Mouse (Mus musculus): ENCODE data around the gene Nat8f6. TPM values are rescaled to one million over a fixed set of nuclear protein-coding genes. Genes with fewer than 3 reads are reported as not detected.

Gene Nat8f6
- polyA plus RNA-seq, 1 experiment from 2014 or later, result not detected

DNA sequence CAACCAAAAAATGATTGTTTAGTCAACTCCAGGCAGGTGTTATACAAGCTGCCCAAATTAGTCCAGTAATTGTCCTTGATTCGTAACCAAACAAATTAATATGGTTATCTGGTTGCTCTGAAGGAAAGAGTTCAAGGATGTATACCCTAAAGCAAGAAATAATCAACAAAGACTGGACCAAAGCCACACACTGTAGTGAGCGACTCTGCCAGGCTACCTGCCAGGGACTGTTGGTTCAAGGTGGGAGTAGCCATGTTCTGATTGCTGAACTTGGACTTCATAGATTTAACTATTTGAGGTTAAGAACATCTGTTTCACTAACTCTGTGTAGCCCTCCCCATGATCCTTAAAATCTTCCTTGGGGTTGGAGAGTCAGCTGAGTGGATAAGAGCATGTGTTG, 42.4 kb upstream of the Nat8f6 start:
- Histone ChIP-seq H3K9me3 (replicated peaks; ENCODE audit: control insufficient read depth, low read length) (no peaks in the 10 kb centered on the region), H3K27ac (replicated peaks; ENCODE audit: low read depth, low read length) (no peak overlapping the region), H3K4me3 (ENCODE audit: low read depth, low read length) (no peak overlapping the region), H3K4me1 (ENCODE audit: control insufficient read depth, insufficient read depth, low read length) (no peaks in the 10 kb centered on the region), H3K4me2 (ENCODE audit: low read depth, low read length) (no peak overlapping the region), H3K27me3 (ENCODE audit: control insufficient read depth, insufficient read depth, low read length) (no peaks in the 10 kb centered on the region), H3K9ac (replicated peaks; ENCODE audit: low read length) (no peak overlapping the region), H3K36me3 (replicated peaks; ENCODE audit: control insufficient read depth, insufficient read depth, low read depth, low read length) (no peaks in the 10 kb centered on the region)
- DNase-seq (ENCODE audit: low spot score) (no peak), ATAC-seq (replicated peaks; ENCODE audit: insufficient number of reproducible peaks, low FRiP score, low TSS enrichment, low read depth) (no peak)
- WGBS, result 79% methylated on average over 2 of the region's 2 CpGs

DNA sequence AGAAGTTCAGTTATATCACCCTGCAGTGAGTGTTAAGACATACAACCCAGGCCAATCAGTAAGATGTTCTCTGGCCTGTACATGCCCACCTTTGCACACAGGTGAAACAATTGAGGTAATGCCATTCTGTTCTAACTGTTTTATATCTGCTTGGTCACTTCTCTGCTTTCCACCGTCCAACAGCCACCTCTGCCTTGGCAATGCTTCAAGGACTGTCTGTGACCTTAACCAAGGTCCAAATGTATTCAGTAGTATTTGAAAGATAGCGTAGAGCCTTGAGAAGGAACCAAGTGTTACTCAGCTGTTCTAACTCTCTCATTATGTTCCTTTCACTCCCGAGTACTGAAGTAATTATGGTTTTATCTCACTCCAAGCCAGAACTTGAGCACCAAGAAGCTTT, 41.8 kb upstream of the Nat8f6 start:
- no peaks in the 10 kb centered on the region for H3K36me3 ChIP-seq (replicated peaks; ENCODE audit: control insufficient read depth, insufficient read depth, low read depth, low read length)
- 79% methylated on average over 3 of the region's 3 CpGs for WGBS
- no peak for DNase-seq (ENCODE audit: low spot score)
- ATAC-seq (replicated peaks; ENCODE audit: insufficient number of reproducible peaks, low FRiP score, low TSS enrichment, low read depth), result no peak
- no peak overlapping the region for H3K27ac ChIP-seq (replicated peaks; ENCODE audit: low read depth, low read length)
- H3K9me3 ChIP-seq (replicated peaks; ENCODE audit: control insufficient read depth, low read length), result no peaks in the 10 kb centered on the region
- no peak overlapping the region for H3K4me3 ChIP-seq (ENCODE audit: low read depth, low read length)
- no peak overlapping the region for H3K4me2 ChIP-seq (ENCODE audit: low read depth, low read length)
- no peak overlapping the region for H3K9ac ChIP-seq (replicated peaks; ENCODE audit: low read length)
- H3K4me1 ChIP-seq (ENCODE audit: control insufficient read depth, insufficient read depth, low read length), result no peaks in the 10 kb centered on the region
- no peaks in the 10 kb centered on the region for H3K27me3 ChIP-seq (ENCODE audit: control insufficient read depth, insufficient read depth, low read length)

DNA sequence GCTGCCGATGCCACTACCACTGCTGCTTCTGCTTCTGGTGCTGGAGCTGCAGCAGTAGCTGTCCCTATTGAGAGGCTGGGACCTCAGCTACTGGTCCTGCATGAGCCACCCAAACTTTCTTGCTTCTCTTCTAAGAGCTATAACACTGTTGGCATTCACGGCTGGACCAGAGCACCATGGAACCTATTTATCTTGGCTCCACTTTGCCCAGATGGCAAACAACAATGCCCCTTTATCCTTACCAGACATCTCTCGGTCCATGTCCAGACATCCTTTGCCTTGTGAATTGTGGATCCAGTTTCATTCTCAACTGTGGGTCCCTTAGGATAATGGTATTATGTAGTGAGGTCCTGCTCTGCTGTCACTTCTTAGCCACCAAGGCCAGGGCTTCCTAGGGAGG, 40.5 kb upstream of the Nat8f6 start:
- Histone ChIP-seq H3K4me3 (ENCODE audit: low read depth, low read length) (no peak overlapping the region), H3K4me1 (ENCODE audit: control insufficient read depth, insufficient read depth, low read length) (no peaks in the 10 kb centered on the region), H3K27me3 (ENCODE audit: control insufficient read depth, insufficient read depth, low read length) (no peaks in the 10 kb centered on the region), H3K4me2 (ENCODE audit: low read depth, low read length) (no peak overlapping the region), H3K9me3 (replicated peaks; ENCODE audit: control insufficient read depth, low read length) (no peaks in the 10 kb centered on the region), H3K9ac (replicated peaks; ENCODE audit: low read length) (no peak overlapping the region), H3K27ac (replicated peaks; ENCODE audit: low read depth, low read length) (no peak overlapping the region), H3K36me3 (replicated peaks; ENCODE audit: control insufficient read depth, insufficient read depth, low read depth, low read length) (no peaks in the 10 kb centered on the region)
- ATAC-seq (replicated peaks; ENCODE audit: insufficient number of reproducible peaks, low FRiP score, low TSS enrichment, low read depth), result no peak
- 77% methylated on average over 3 of the region's 3 CpGs for WGBS
- no peak for DNase-seq (ENCODE audit: low spot score)

DNA sequence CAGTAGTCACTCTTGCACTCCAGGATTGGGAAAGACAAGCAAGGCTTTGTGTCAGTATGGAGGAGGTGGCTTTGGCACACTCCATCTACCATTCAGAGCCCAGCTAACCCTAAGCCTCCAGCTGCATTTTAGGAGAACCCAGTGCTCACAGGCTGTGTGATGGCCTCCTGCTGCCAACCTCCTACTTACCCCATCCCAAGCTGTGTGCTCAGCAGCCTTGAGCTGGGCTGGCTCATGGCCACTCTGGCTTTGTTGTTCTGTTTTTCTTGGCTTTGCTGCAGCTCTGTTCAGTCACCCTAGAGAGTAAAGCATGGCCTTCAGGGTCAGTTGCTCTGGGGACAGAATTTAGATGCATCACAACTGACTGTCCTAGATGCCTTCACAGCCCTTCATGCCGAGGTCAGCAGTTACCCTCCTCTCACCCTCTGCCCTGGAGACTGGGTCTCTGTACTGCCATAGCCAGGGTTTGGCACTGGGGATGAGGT, 35.5 kb upstream of the Nat8f6 start:
- 96% methylated on average over 1 of the region's 1 CpGs for WGBS

DNA sequence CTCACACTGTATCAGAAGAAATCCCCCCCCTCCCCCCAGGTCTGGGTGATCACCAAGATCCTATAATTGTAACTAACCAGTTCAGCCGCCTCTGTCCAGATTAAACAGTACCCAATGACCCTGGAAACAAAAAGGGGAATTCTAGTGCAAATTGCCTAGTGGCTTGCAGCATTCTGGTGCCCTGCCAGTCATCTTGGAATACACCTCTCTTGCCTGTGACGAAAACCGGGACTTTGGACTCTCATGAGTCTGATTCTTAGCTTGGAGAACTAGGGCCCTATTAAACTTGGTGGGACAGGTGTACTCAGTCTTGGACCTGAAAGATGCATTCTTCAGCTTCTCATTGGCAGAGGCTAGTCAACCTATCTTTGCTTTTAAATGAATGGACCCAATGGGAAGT, 32.7 kb upstream of the Nat8f6 start:
- Histone ChIP-seq H3K27me3 (ENCODE audit: control insufficient read depth, insufficient read depth, low read length) (no peaks in the 10 kb centered on the region), H3K4me3 (ENCODE audit: low read depth, low read length) (no peak overlapping the region), H3K9ac (replicated peaks; ENCODE audit: low read length) (no peak overlapping the region), H3K4me1 (ENCODE audit: control insufficient read depth, insufficient read depth, low read length) (no peaks in the 10 kb centered on the region), H3K27ac (replicated peaks; ENCODE audit: low read depth, low read length) (no peak overlapping the region), H3K4me2 (ENCODE audit: low read depth, low read length) (no peak overlapping the region), H3K9me3 (replicated peaks; ENCODE audit: control insufficient read depth, low read length) (no peaks in the 10 kb centered on the region), H3K36me3 (replicated peaks; ENCODE audit: control insufficient read depth, insufficient read depth, low read depth, low read length) (no peaks in the 10 kb centered on the region)
- WGBS, result 72% methylated on average over 3 of the region's 3 CpGs
- DNase-seq (ENCODE audit: low spot score) (no peak), ATAC-seq (replicated peaks; ENCODE audit: insufficient number of reproducible peaks, low FRiP score, low TSS enrichment, low read depth) (no peak)

More for the DNA sequence above, 35.5 kb upstream of the Nat8f6 start:
- H3K36me3 ChIP-seq (replicated peaks; ENCODE audit: control insufficient read depth, insufficient read depth, low read depth, low read length), result no peaks in the 10 kb centered on the region
- H3K9me3 ChIP-seq (replicated peaks; ENCODE audit: control insufficient read depth, low read length), result no peaks in the 10 kb centered on the region
- no peaks in the 10 kb centered on the region for H3K27me3 ChIP-seq (ENCODE audit: control insufficient read depth, insufficient read depth, low read length)
- H3K4me2 ChIP-seq (ENCODE audit: low read depth, low read length), result no peak overlapping the region
- H3K4me1 ChIP-seq (ENCODE audit: control insufficient read depth, insufficient read depth, low read length), result no peaks in the 10 kb centered on the region
- no peak overlapping the region for H3K4me3 ChIP-seq (ENCODE audit: low read depth, low read length)
- no peak for ATAC-seq (replicated peaks; ENCODE audit: insufficient number of reproducible peaks, low FRiP score, low TSS enrichment, low read depth)
- H3K9ac ChIP-seq (replicated peaks; ENCODE audit: low read length), result no peak overlapping the region
- DNase-seq (ENCODE audit: low spot score), result no peak
- no peak overlapping the region for H3K27ac ChIP-seq (replicated peaks; ENCODE audit: low read depth, low read length)

DNA sequence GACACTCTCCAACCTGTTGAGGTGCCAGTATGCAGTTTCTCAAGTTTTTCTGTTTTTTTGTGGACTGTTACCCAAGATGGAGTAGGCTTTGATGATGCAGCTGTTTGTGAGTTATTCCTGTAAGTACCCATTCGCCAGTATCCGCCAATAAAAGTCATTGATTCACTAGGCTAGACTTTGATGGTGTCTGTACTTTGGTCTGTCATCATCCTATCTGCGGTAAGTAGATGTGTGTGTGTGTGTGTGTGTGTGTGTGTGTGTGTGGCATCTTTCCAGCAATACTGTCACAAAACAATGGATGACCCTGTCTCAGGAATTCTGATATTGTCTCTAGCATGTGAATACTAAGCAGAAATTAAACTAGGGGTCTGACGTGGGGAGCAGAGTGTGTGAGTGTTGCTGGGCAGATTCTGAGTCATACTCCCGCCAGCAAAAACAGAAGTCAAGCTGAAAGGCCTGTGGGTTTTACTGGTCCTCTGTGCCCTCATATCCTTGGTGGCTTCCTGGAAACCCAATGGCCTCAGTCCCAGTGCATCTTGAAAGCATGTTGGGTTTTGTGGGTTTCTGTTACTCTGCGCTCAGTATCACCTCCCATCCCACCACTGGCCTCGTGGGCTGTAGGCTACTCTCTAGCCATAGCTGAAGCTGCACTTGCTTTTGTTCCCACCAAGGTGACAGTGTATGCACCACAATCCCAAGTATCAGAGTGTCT, 30.5 kb upstream of the Nat8f6 start:
- ATAC-seq (replicated peaks; ENCODE audit: insufficient number of reproducible peaks, low FRiP score, low TSS enrichment, low read depth), result no peak
- 92% methylated on average over 7 of the region's 7 CpGs for WGBS
- no peak for DNase-seq (ENCODE audit: low spot score)
- Histone ChIP-seq H3K4me3 (ENCODE audit: low read depth, low read length) (no peak overlapping the region), H3K4me2 (ENCODE audit: low read depth, low read length) (no peak overlapping the region), H3K36me3 (replicated peaks; ENCODE audit: control insufficient read depth, insufficient read depth, low read depth, low read length) (no peaks in the 10 kb centered on the region), H3K27ac (replicated peaks; ENCODE audit: low read depth, low read length) (no peak overlapping the region), H3K4me1 (ENCODE audit: control insufficient read depth, insufficient read depth, low read length) (no peaks in the 10 kb centered on the region), H3K9ac (replicated peaks; ENCODE audit: low read length) (no peak overlapping the region), H3K27me3 (ENCODE audit: control insufficient read depth, insufficient read depth, low read length) (no peaks in the 10 kb centered on the region), H3K9me3 (replicated peaks; ENCODE audit: control insufficient read depth, low read length) (no peaks in the 10 kb centered on the region)

DNA sequence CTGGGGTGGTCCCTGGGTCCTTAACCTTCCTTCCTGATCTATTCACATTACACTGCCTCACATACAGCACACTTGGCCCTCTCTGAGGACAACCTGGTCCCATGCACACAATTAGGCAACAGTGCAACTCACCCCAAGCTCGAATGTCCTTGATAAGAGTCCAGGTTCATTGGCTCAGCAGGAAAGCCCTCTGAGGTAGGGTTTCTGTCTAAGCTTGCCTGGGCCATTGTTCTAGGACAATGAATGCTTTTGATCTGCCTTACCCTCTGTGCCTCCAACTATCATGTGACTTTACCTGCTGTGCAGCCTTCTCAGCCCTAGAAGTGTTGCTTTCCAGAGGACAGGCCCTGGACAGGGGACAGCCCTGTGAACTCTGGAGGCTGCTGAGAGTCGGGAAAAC, 28.5 kb upstream of the Nat8f6 start:
- Histone ChIP-seq H3K27me3 (ENCODE audit: control insufficient read depth, insufficient read depth, low read length) (no peaks in the 10 kb centered on the region), H3K4me1 (ENCODE audit: control insufficient read depth, insufficient read depth, low read length) (no peaks in the 10 kb centered on the region), H3K27ac (replicated peaks; ENCODE audit: low read depth, low read length) (no peak overlapping the region), H3K4me3 (ENCODE audit: low read depth, low read length) (no peak overlapping the region), H3K9ac (replicated peaks; ENCODE audit: low read length) (no peak overlapping the region), H3K36me3 (replicated peaks; ENCODE audit: control insufficient read depth, insufficient read depth, low read depth, low read length) (no peaks in the 10 kb centered on the region), H3K4me2 (ENCODE audit: low read depth, low read length) (no peak overlapping the region), H3K9me3 (replicated peaks; ENCODE audit: control insufficient read depth, low read length) (no peaks in the 10 kb centered on the region)
- DNase-seq (ENCODE audit: low spot score) (no peak), ATAC-seq (replicated peaks; ENCODE audit: insufficient number of reproducible peaks, low FRiP score, low TSS enrichment, low read depth) (no peak)
- WGBS, result 28% methylated on average over 2 of the region's 2 CpGs

DNA sequence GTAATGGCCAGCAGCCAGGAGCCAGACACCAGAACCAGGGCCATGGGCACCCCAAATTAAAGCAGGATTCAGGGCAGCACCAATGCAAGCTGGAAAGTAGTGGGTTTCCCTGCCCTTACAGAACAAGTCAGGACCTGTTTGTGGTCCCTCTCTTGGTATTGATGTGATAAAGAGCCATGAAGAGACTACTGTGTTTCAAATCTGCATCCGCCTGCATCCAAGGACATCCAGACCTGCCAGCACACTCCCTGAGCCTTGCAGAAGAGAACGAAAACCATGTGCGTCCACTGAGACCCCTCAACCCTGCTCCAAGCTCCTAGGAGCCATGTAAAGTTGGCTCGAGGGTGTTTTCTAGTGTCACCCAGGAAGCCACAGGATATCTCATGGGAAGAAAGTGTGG, 27.4 kb upstream of the Nat8f6 start:
- Histone ChIP-seq H3K9me3 (replicated peaks; ENCODE audit: control insufficient read depth, low read length) (no peaks in the 10 kb centered on the region), H3K4me2 (ENCODE audit: low read depth, low read length) (no peak overlapping the region), H3K9ac (replicated peaks; ENCODE audit: low read length) (no peak overlapping the region), H3K4me1 (ENCODE audit: control insufficient read depth, insufficient read depth, low read length) (no peaks in the 10 kb centered on the region), H3K27ac (replicated peaks; ENCODE audit: low read depth, low read length) (no peak overlapping the region), H3K4me3 (ENCODE audit: low read depth, low read length) (no peak overlapping the region), H3K36me3 (replicated peaks; ENCODE audit: control insufficient read depth, insufficient read depth, low read depth, low read length) (no peaks in the 10 kb centered on the region), H3K27me3 (ENCODE audit: control insufficient read depth, insufficient read depth, low read length) (no peaks in the 10 kb centered on the region)
- WGBS, result 90% methylated on average over 4 of the region's 4 CpGs
- ATAC-seq (replicated peaks; ENCODE audit: insufficient number of reproducible peaks, low FRiP score, low TSS enrichment, low read depth) (no peak), DNase-seq (ENCODE audit: low spot score) (no peak)

Data from embryonic facial prominence, embryonic 11.5 days (tissue).